Mouse (Mus musculus): ENCODE data around the gene Bnipl. TPM values are rescaled to one million over a fixed set of nuclear protein-coding genes. Genes with fewer than 3 reads are reported as not detected.

Bnipl gene
- polyA plus RNA-seq (2014; fragmentation: Nextera tagmentation; extraction: Ambion mirVana), result 8.2 and 8.4 TPM in 2 replicates

DNA sequence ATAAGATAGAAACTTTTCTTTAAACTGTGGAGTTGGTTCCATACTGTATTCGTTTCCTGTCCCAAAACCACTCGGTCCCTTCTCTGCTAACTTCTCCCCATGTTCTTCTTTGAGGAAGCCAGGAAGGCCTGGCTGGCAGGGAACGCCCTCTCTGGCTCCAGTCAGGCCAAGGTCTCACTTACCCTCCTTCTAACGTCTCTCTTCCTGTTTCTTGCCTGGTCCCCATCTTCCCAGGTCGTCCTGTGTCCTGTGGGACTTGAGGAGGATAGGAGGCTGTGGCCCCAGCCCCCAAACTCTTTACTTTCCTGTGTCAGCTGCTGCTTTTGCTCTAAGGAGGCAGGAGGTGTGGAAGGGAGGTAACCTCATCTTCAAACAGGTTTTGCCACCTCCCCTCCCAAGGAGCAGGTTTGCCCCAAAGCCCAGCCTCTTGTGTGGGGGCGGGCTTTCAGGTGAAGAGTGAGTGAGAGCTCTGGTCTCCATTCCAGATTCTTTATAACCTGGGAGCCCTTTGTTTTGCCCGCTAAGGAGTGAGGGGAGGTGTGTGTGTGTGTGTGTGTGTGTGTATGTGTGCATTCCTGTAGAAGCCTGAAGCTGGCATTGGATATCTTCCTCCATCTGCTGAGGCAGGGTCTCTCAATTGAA, at the start of gene Bnipl:
Gene Bnipl (minus strand): TSS at position 411 of the 642 bp plus-strand sequence.
- Histone ChIP-seq H3K36me3 (ENCODE audit: control insufficient read depth, insufficient read depth, low read length) (peaks cover 10% of the 10 kb centered on the region), H3K9ac (replicated peaks; ENCODE audit: low read depth, low read length) (no peak within 1 kb of the TSS), H3K27ac (ENCODE audit: low read length) (no peak within 1 kb of the TSS; the same call in 1 of the 2 replicates), H3K27me3 (ENCODE audit: control insufficient read depth, insufficient read depth, low read length) (no peaks in the 10 kb centered on the region), H3K9me3 (ENCODE audit: control insufficient read depth, low read depth, low read length) (no peaks in the 10 kb centered on the region), H3K4me1 (ENCODE audit: control insufficient read depth, insufficient read depth, low read length) (no peaks in the 10 kb centered on the region), H3K4me3 (ENCODE audit: low read depth, low read length) (no peak within 1 kb of the TSS), H3K4me2 (replicated peaks; ENCODE audit: low read depth, low read length) (no peak within 1 kb of the TSS)
- ATAC-seq (ENCODE audit: insufficient number of reproducible peaks, insufficient read depth, low FRiP score, low read depth), result peak; percentile 54; the same call in 1 of the 2 replicates
- WGBS, result 44% methylated on average over 7 of the region's 7 CpGs

DNA sequence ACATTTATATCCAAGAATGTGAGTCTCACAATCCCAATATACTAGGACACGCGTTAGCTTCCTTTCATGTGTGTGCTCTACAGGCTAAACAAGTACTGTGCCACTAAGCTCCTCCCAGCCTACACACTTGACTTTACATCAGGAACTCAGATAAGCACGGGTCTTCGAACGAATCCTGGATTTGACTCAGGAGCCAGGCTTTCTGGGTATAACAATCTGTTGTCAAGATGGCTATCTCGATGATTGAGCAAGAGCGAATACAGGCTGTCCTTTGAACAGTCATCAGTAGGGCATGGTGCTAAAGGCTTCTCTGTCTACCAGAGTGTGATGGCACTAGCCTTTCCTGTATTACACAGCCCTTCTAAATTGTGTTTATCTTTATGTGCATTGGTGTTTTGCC, 47.0 kb upstream of the Bnipl start:
- no peaks in the 10 kb centered on the region for H3K27me3 ChIP-seq (ENCODE audit: control insufficient read depth, insufficient read depth, low read length)
- H3K4me1 ChIP-seq (ENCODE audit: control insufficient read depth, insufficient read depth, low read length), result no peaks in the 10 kb centered on the region
- H3K36me3 ChIP-seq (ENCODE audit: control insufficient read depth, insufficient read depth, low read length), result peaks cover 18% of the 10 kb centered on the region
- H3K9ac ChIP-seq (replicated peaks; ENCODE audit: low read depth, low read length), result no peak overlapping the region
- WGBS, result 86% methylated on average over 7 of the region's 7 CpGs
- H3K9me3 ChIP-seq (ENCODE audit: control insufficient read depth, low read depth, low read length), result no peaks in the 10 kb centered on the region
- no peak overlapping the region for H3K4me3 ChIP-seq (ENCODE audit: low read depth, low read length)
- ATAC-seq (ENCODE audit: insufficient number of reproducible peaks, insufficient read depth, low FRiP score, low read depth), result no peak
- H3K27ac ChIP-seq (ENCODE audit: low read length), result no peak overlapping the region
- H3K4me2 ChIP-seq (replicated peaks; ENCODE audit: low read depth, low read length), result no peak overlapping the region

DNA sequence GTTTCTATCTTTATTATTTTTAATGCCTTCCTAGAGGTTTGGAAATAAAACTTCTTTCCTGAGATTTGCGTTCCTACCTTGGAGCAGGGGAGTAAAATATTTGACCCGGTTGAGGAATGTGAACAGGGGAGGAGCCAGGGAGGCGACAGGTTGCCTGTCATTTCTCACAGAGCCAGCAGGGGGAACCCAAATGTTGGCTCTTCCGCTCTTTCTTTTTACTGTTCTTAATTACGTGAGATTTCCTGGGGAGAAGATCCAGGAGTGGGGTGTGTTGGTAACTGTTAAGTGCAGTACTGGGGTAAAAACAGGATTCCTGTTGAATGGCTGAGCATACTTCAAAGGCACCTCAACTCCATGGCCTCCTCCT, 45.1 kb upstream of the Bnipl start:
- H3K4me1 ChIP-seq (ENCODE audit: control insufficient read depth, insufficient read depth, low read length), result no peaks in the 10 kb centered on the region
- H3K36me3 ChIP-seq (ENCODE audit: control insufficient read depth, insufficient read depth, low read length), result peaks cover 31% of the 10 kb centered on the region
- no peak overlapping the region for H3K4me2 ChIP-seq (replicated peaks; ENCODE audit: low read depth, low read length)
- no peak overlapping the region for H3K4me3 ChIP-seq (ENCODE audit: low read depth, low read length)
- ATAC-seq (ENCODE audit: insufficient number of reproducible peaks, insufficient read depth, low FRiP score, low read depth), result 0 out of 2 replicates have a peak, but pooled peaks have one; percentile 30
- H3K9me3 ChIP-seq (ENCODE audit: control insufficient read depth, low read depth, low read length), result no peaks in the 10 kb centered on the region
- H3K9ac ChIP-seq (replicated peaks; ENCODE audit: low read depth, low read length), result no peak overlapping the region
- no peaks in the 10 kb centered on the region for H3K27me3 ChIP-seq (ENCODE audit: control insufficient read depth, insufficient read depth, low read length)
- H3K27ac ChIP-seq (ENCODE audit: low read length), result 0 out of 2 replicates have a peak overlapping the region, but pooled peaks have one; percentile 21
- 10% methylated on average over 5 of the region's 5 CpGs for WGBS

DNA sequence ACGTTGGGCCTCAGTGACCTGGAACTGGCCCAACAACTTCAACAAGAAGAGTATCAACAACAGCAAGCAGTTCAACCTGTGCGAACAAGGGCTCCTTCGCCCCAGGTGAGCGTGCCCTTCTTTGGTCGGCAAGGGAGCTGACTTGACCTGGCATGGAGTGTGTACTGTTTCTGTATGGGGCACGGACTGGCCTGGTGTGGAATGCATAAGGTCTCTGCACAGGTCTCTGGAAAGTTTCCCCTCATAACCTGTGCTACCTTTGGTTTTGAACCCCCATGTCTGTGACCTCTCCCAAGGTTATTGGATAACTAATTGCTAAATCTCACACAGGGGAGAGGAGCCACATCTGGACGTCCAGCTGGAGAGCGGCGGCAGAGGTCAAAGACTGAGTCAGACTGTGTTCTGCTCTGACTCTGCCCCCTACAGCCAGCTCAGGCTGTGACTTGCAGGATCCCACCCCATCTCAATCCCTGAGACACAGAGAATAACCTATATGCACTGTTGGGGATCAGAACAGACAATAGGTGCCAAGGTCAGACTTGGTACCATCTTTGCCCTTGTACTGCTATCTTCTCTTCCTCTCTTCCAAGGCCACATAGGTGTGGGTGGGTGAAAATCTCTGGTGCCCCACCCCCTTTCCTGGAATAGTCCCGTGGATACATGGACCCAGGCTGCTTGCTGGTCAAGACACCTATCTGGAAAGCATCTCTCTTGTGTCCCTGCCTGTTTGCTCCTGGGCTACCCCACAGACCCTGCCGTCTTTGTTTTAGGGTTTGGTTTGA, 44.5 kb upstream of the Bnipl start:
- Histone ChIP-seq H3K4me1 (ENCODE audit: control insufficient read depth, insufficient read depth, low read length) (no peaks in the 10 kb centered on the region), H3K9ac (replicated peaks; ENCODE audit: low read depth, low read length) (no peak overlapping the region), H3K36me3 (ENCODE audit: control insufficient read depth, insufficient read depth, low read length) (peaks cover 37% of the 10 kb centered on the region), H3K9me3 (ENCODE audit: control insufficient read depth, low read depth, low read length) (no peaks in the 10 kb centered on the region), H3K27me3 (ENCODE audit: control insufficient read depth, insufficient read depth, low read length) (no peaks in the 10 kb centered on the region), H3K27ac (ENCODE audit: low read length) (no peak overlapping the region), H3K4me2 (replicated peaks; ENCODE audit: low read depth, low read length) (no peak overlapping the region), H3K4me3 (ENCODE audit: low read depth, low read length) (no peak overlapping the region)
- 67% methylated on average over 11 of the region's 11 CpGs for WGBS
- 0 out of 2 replicates have a peak, but pooled peaks have one; percentile 21 for ATAC-seq (ENCODE audit: insufficient number of reproducible peaks, insufficient read depth, low FRiP score, low read depth)

DNA sequence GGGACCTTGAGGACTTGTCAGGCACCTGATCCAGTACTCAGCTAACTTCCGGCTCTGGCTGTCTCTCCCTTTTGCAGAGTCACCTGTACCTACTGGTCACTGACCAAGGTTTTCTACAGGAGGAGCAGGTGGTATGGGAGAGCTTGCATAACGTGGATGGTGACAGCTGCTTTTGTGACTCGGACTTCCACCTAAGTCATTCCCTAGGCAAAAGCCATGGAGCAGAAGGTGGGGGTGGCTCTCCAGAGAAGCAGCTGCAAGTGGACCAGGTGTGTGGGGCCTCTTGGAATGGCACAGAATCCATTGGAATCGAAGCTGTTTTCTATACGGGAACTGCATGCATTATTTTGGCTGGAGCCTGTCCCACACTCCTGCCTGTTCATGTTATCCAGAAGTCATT, 43.7 kb upstream of the Bnipl start:
- H3K4me1 ChIP-seq (ENCODE audit: control insufficient read depth, insufficient read depth, low read length), result no peaks in the 10 kb centered on the region
- no peak overlapping the region for H3K9ac ChIP-seq (replicated peaks; ENCODE audit: low read depth, low read length)
- H3K4me3 ChIP-seq (ENCODE audit: low read depth, low read length), result no peak overlapping the region
- peaks cover 40% of the 10 kb centered on the region for H3K36me3 ChIP-seq (ENCODE audit: control insufficient read depth, insufficient read depth, low read length)
- no peak overlapping the region for H3K27ac ChIP-seq (ENCODE audit: low read length)
- ATAC-seq (ENCODE audit: insufficient number of reproducible peaks, insufficient read depth, low FRiP score, low read depth), result no peak
- no peaks in the 10 kb centered on the region for H3K9me3 ChIP-seq (ENCODE audit: control insufficient read depth, low read depth, low read length)
- WGBS, result 74% methylated on average over 5 of the region's 5 CpGs
- H3K27me3 ChIP-seq (ENCODE audit: control insufficient read depth, insufficient read depth, low read length), result no peaks in the 10 kb centered on the region
- H3K4me2 ChIP-seq (replicated peaks; ENCODE audit: low read depth, low read length), result no peak overlapping the region

DNA sequence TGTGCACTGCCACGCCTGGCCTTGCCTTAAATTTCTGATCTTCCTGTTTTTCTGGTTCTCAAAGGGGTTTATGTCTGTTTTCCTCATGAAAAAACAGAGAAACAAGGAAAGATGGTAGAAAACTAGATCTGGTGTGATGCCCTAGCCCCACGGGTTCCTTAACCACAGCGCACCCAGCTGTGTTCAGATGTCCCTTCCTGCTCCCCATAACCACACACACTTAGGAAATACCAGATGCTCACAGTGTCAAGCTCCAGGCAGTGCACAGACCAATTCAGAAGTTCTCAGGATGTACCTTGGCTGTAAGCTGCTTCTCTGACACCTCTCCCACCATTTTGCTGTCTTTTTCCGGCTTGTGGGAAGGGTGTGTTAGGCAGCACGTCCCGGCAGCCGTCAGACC, 43.3 kb upstream of the Bnipl start:
- Histone ChIP-seq H3K4me2 (replicated peaks; ENCODE audit: low read depth, low read length) (no peak overlapping the region), H3K27ac (ENCODE audit: low read length) (no peak overlapping the region), H3K36me3 (ENCODE audit: control insufficient read depth, insufficient read depth, low read length) (peaks cover 43% of the 10 kb centered on the region), H3K4me3 (ENCODE audit: low read depth, low read length) (no peak overlapping the region), H3K9me3 (ENCODE audit: control insufficient read depth, low read depth, low read length) (no peaks in the 10 kb centered on the region), H3K27me3 (ENCODE audit: control insufficient read depth, insufficient read depth, low read length) (no peaks in the 10 kb centered on the region), H3K4me1 (ENCODE audit: control insufficient read depth, insufficient read depth, low read length) (no peaks in the 10 kb centered on the region), H3K9ac (replicated peaks; ENCODE audit: low read depth, low read length) (no peak overlapping the region)
- 89% methylated on average over 7 of the region's 7 CpGs for WGBS
- ATAC-seq (ENCODE audit: insufficient number of reproducible peaks, insufficient read depth, low FRiP score, low read depth), result no peak

DNA sequence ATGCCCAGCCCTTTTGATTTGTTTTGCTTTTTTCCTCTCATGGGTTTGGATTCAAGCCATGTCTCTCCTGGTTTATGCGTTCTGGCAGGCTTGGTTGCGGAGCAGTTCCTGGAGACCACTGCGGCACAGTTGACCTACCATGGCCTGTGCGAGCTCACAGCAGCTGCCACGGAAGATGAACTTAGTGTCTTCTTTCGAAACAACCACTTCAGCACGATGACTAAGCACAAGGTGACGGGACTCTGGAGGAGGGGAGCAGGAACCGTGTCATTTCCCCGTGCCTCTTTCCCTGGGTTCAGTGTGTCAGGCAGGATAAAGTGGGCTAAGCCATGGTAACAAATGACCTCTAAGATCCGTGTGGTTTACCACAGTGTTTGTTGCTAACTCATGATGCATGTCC, 42.5 kb upstream of the Bnipl start:
- Histone ChIP-seq H3K9me3 (ENCODE audit: control insufficient read depth, low read depth, low read length) (no peaks in the 10 kb centered on the region), H3K4me3 (ENCODE audit: low read depth, low read length) (no peak overlapping the region), H3K4me1 (ENCODE audit: control insufficient read depth, insufficient read depth, low read length) (no peaks in the 10 kb centered on the region), H3K4me2 (replicated peaks; ENCODE audit: low read depth, low read length) (no peak overlapping the region), H3K9ac (replicated peaks; ENCODE audit: low read depth, low read length) (no peak overlapping the region), H3K36me3 (ENCODE audit: control insufficient read depth, insufficient read depth, low read length) (peaks cover 46% of the 10 kb centered on the region), H3K27ac (ENCODE audit: low read length) (no peak overlapping the region), H3K27me3 (ENCODE audit: control insufficient read depth, insufficient read depth, low read length) (no peaks in the 10 kb centered on the region)
- ATAC-seq (ENCODE audit: insufficient number of reproducible peaks, insufficient read depth, low FRiP score, low read depth), result no peak
- 76% methylated on average over 11 of the region's 11 CpGs for WGBS

DNA sequence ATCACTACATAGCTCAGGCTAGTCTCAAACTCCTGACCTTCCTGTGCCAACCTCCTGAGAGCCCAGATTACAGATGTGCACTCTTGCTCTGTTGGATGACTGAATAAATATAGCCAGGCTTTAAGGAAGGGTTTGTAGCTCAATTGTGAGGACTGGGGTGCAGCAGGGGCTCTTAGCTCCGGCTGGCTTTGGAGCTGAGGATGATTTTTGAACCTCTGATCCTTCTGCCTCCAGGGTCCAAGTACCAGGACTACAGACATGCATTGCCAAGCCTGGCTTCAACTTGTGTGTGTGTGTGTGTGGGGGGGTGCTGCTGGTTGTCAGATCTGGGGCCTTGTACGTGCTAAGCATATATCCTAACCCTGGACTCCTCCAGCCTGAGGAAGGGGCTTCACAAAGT, 41.9 kb upstream of the Bnipl start:
- WGBS, result 90% methylated on average over 2 of the region's 2 CpGs
- no peaks in the 10 kb centered on the region for H3K27me3 ChIP-seq (ENCODE audit: control insufficient read depth, insufficient read depth, low read length)
- ATAC-seq (ENCODE audit: insufficient number of reproducible peaks, insufficient read depth, low FRiP score, low read depth), result no peak
- H3K27ac ChIP-seq (ENCODE audit: low read length), result no peak overlapping the region
- H3K4me3 ChIP-seq (ENCODE audit: low read depth, low read length), result no peak overlapping the region
- H3K4me1 ChIP-seq (ENCODE audit: control insufficient read depth, insufficient read depth, low read length), result no peaks in the 10 kb centered on the region
- H3K36me3 ChIP-seq (ENCODE audit: control insufficient read depth, insufficient read depth, low read length), result peaks cover 50% of the 10 kb centered on the region
- no peaks in the 10 kb centered on the region for H3K9me3 ChIP-seq (ENCODE audit: control insufficient read depth, low read depth, low read length)
- no peak overlapping the region for H3K9ac ChIP-seq (replicated peaks; ENCODE audit: low read depth, low read length)
- no peak overlapping the region for H3K4me2 ChIP-seq (replicated peaks; ENCODE audit: low read depth, low read length)

Data from stomach, embryonic 14.5 days (tissue).